Mouse (Mus musculus) embryo, embryonic 10.5 days (tissue): ENCODE results near the gene Rassf3.

Source experiments
- DNase-seq: peaks from one replicate; pipeline ENCODE4 v3.0.0-alpha.2; 2015; ENCODE audit warnings: low spot score

Rassf3 gene

DNA sequence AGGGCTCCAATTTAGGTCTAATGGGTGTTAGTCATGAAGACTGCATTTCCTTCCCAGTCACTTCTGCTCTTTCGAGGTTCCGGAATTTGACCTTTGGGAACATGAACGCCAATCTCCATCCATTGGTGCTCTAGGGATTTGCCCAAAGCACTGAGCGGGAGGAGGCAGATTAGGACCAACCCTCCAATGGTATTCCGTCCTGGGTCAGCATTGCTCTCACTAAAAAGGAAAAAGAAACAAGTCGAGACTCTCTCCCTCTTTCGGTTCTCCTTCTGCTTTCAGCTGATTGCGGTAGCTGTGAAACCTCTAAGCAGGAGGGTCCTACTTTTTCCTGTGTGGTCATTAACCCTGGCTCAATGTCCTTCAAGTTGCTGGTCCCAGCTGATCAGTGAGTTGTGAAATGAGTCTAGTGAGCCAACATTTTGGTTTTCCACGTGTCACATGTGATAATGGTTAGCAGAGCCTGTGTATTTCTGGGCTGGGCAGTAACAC, 110.3 kb downstream of the Rassf3 start:
- DNase-seq, result peak; percentile 47

DNA sequence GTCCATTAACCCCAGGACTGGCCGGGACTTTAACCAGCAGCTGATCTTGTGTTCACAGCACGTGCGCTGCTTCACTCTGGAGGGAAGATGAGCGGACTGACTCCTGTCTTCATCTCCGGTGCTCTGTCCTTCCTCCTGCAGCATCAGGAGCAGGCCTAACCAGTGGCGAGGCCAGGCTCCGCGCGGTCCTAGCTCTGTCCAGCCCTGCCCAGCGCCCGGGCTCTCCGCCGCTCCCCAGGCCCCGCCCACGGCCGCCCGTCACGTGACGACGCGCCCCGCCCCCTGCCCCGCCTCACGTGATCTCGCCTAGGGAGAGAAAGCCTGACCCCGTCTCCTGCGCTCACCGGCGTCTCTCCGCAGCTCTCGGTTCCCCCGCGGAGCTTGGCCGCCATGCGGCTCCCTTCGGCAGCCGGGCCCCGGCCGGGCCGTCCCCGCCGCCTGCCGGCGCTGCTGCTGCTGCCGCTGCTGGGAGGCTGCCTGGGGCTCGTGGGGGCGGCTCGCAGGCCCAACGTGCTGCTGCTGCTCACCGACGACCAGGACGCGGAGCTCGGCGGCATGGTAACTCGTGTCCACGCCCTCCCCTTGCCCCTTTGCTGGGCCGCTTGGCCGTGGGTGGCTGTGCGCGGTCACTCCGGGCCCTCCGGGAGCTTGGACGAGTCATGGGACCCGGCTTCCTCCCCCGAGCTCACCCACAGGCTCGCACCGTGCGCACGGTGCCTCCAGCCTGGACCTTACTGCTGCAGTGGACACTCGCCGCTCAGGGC, 111.2 kb downstream of the Rassf3 start, which contains the start of gene Gns:
Gene Gns, plus strand, starts transcription at position 290 of the 764 bp plus-strand sequence.
- peak; percentile 94 for DNase-seq

DNA sequence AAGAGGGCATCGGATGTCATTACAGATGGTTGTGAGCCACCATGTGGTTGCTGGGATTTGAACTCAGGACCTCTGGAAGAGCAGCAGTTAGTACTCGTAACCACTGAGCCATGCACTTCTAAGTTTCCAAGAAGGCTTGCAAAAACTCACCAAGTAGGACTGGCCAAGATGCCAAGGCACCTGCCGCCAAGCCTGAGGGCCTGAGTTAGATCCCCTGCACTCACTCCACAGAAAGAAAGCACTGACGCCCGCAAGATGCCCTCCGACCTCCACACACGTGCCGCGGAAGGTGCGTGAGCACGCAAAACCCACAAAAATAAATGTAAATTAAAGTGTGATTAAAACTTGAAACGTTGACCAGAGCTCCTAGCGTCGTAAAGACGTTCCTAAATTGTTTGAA, 111.8 kb downstream of the Rassf3 start:
- no peak for DNase-seq

DNA sequence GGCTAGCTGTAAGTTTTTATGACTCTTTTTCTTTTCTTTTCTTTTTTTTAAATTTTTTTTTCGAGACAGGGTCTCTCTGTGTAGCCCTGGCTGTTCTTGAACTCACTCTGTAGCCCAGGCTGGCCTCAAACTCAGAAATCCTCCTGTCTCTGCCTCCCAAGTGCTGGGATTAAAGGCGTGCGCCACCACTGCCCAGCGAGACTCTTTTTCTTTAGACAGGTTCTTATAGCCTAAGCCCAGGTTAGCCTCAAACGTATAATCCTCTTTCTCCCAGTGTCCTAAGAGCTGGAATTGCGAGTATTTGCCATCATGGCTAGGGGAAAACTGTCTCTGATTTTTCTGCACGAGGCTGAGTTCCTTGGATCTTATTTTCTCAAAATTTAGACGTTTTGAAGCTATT, 112.9 kb downstream of the Rassf3 start:
- DNase-seq, result no peak

GRCm38 (mm10) chr10:121360358-121360757, 115.8 kb downstream of the Rassf3 start:
- DNase-seq, result no peak
